Mouse (Mus musculus) embryonic facial prominence, embryonic 13.5 days (tissue): ENCODE measurements around the gene Kiss1. TPM values are rescaled to one million over a fixed set of nuclear protein-coding genes. Genes with fewer than 3 reads are reported as not detected.

Experiments used
- ATAC-seq: fragments of 200-750 bp; cut with Nextera tagmentation; 2 replicates; pipeline ENCODE4 v1.8.0; 2017; ENCODE audit warnings: low read depth; ENCODE audit not compliant: insufficient number of reproducible peaks, insufficient read depth, low FRiP score, low TSS enrichment
- H3K27ac ChIP-seq: fragments of 300-500 bp; sonication (generic); 2 replicates; pipeline ENCODE4 v1.5.1; 2015; ENCODE audit warnings: moderate library complexity, mild to moderate bottlenecking, inconsistent platforms
- H3K27me3 ChIP-seq: fragments of 300-500 bp; sonication (generic); 2 replicates; pipeline ENCODE4 v1.6.1; 2015; ENCODE audit warnings: mild to moderate bottlenecking, inconsistent platforms
- H3K36me3 ChIP-seq: fragments of 300-500 bp; sonication (generic); 2 replicates; pipeline ENCODE4 v1.6.1; 2015; ENCODE audit warnings: mild to moderate bottlenecking, inconsistent platforms
- H3K4me1 ChIP-seq: fragments of 300-500 bp; sonication (generic); 2 replicates; pipeline ENCODE4 v1.6.1; 2015; ENCODE audit warnings: inconsistent platforms
- H3K4me2 ChIP-seq: fragments of 300-500 bp; sonication (generic); 2 replicates; pipeline ENCODE4 v1.6.1; 2015; ENCODE audit warnings: moderate library complexity, mild to moderate bottlenecking, inconsistent platforms
- H3K4me3 ChIP-seq: fragments of 300-500 bp; sonication (generic); 2 replicates; pipeline ENCODE4 v1.5.1; 2015; ENCODE audit warnings: mild to moderate bottlenecking, inconsistent platforms
- H3K9ac ChIP-seq: fragments of 300-500 bp; sonication (generic); 2 replicates; pipeline ENCODE4 v1.6.1; 2015; ENCODE audit warnings: mild to moderate bottlenecking, inconsistent platforms
- H3K9me3 ChIP-seq: fragments of 300-500 bp; sonication (generic); 2 replicates; pipeline ENCODE4 v1.6.1; 2016; ENCODE audit warnings: inconsistent platforms
- WGBS: fragments of 180-500 bp; shearing (Covaris S2); methylation state at CpG from one replicate; pipeline ENCODE4 v1.1.7; 2015; ENCODE audit warnings: mixed read lengths; 5-methylcytosine and 5-hydroxymethylcytosine counted together
- polyA plus RNA-seq: library from polyadenylated mRNA; unstranded; fragments of >200 nt; fragmentation: Nextera tagmentation; extraction: Ambion mirVana; gene quantifications from 2 replicates; pipeline ENCODE4 v1.2.1, GENCODE M21; 2015

Gene Kiss1
- polyA plus RNA-seq, 1 experiment from 2014 or later: not detected

DNA sequence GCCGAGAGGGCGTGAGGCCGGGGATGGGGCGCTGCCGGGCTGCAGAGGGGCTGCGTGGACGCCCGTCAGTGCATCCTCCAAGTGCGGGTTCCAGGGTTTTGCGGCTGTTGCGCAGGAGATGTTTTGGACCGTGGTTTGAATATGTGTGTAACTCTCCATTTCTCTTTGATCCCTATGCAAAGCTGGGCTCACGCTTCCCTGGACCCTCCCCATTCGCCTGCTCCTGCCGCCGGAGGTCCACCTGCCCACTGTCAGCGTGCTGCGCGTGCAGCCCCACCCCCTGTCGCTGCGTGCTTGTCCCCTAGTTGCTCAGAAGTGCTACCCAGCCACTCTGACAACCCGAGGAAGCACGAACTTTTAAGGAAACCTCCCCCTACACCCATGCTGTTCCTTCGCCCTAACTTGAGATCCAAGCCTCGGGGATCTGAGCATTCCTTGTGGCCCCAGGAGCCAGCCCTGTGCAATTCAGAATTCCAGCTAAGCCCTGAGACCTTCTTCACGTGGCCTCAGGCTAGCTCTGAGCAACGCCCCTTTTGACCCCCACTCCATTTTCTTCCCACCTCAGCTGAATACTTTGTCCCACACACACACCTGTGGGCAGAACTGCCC lies 42.5 kb downstream of the Kiss1 start:
- H3K9ac ChIP-seq: peak overlapping the region; percentile 74
- peak overlapping the region; percentile 61 for H3K4me3 ChIP-seq
- H3K27me3 ChIP-seq: peaks cover 46% of the 10 kb centered on the region
- no peak overlapping the region for H3K27ac ChIP-seq
- WGBS: 3% methylated on average over 27 of the region's 27 CpGs
- 0 out of 2 replicates have a peak, but pooled peaks have one; percentile 1 for ATAC-seq
- peak overlapping the region; percentile 98 for H3K4me2 ChIP-seq
- H3K9me3 ChIP-seq: no peaks in the 10 kb centered on the region
- H3K36me3 ChIP-seq: no peaks in the 10 kb centered on the region
- H3K4me1 ChIP-seq: peaks cover 32% of the 10 kb centered on the region

DNA sequence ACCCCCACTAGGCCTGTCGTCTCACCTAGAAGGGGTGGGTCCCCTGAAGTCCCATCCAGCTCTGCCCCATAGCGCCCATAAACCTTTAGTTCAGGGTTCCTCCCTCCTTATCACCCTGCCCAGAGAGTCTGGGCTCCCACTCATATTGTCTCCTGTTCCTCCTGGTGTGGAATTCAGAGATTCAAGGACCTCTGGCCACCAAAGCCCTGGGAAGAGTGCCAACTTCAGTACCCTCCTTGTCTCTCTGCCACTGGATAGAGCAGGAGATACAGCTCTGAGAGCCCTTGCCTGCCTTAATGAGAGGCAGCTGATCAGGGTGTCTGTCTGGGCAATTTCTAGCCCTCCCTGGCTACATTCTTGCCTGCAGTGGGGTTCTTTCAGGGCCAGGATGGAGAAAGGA lies 43.2 kb downstream of the Kiss1 start:
- Histone ChIP-seq H3K27ac (no peak overlapping the region), H3K36me3 (no peaks in the 10 kb centered on the region), H3K27me3 (peaks cover 45% of the 10 kb centered on the region), H3K9ac (no peak overlapping the region), H3K4me1 (peaks cover 32% of the 10 kb centered on the region), H3K4me3 (no peak overlapping the region), H3K9me3 (no peaks in the 10 kb centered on the region), H3K4me2 (no peak overlapping the region)
- no peak for ATAC-seq
- 27% methylated on average over 2 of the region's 2 CpGs for WGBS

DNA sequence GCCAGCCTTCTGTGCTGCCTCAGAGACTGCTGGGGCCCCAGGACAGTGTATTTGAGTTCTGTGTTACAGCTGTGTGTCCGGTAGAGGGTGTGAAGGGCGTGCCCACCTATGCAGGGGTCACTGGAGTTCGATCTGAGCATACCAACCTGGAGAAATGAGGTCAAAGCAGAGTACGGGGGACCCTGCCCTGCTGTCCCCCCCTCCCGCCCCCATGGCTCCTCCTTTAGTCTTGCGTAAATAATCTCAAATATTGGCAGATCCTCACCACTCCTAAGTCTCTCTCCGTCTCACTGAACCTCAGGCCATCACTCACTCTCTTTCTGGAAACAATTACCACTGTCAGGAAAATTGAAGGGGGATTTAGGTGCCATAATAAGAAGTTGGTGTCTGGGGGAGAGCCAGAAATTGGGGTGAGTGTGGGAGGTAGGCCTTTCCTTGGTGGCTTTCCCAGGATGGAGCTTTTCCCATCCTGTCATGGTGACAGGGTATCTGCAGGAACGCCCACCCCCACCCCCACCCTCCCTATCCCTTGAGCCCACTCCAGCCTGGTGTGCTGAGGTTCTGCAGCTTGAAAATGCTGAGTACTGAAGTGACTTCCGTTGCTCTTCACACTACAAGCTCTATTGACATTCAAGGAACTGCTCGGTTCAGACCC lies 45.4 kb downstream of the Kiss1 start:
- WGBS: 34% methylated on average over 10 of the region's 10 CpGs
- Histone ChIP-seq H3K4me3 (no peak overlapping the region), H3K27me3 (peaks cover 45% of the 10 kb centered on the region)

DNA sequence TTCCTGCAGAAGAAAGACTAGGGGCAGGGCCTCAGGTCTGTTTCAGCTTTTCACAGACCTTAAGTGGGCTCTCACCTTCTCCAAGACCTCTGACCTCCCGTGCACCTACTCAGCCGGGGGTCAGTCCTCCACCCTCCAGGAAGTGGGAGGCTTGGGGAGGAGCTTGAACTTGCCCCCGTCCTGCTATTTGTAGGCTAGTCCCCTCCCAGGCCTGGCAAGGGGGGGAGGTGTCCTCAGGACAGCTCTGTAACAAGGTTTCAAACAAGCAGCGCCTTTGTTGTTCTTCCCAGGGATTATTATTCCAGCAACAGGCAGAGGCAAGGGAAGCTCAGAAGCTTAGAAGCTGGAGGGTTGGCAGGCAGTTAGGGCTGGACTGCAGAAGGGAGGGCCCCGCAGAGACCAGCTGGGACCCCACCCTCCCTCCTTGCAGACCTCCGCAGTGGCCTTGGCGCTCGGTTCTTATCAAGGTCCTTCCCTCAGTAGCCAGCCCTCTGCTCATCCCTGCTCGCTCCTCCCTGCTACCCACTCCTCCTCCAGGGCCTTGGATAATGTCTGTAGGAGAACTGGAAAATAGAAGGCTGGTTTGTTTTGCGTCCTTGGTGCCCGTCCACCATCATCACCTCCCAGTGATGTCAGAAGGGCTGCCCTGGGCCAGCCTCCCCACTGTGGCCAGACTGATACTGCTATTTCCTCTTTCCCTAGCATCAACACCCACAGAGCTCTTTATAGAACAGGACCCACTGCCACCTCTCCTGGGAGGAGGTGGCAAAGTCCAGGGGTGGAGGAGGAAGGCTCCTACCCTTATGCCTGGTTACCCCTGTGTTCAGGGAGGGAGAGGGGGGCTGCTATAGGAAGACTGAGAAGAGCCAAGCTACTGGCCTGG lies 46.2 kb downstream of the Kiss1 start:
- peak overlapping the region; percentile 29; the same call in 1 of the 2 replicates for H3K27ac ChIP-seq
- no peak overlapping the region for H3K4me3 ChIP-seq
- peaks cover 39% of the 10 kb centered on the region for H3K27me3 ChIP-seq
- H3K9me3 ChIP-seq: no peaks in the 10 kb centered on the region
- H3K9ac ChIP-seq: peak overlapping the region; percentile 52
- peak overlapping the region; percentile 7 for H3K4me2 ChIP-seq
- no peak for ATAC-seq
- H3K4me1 ChIP-seq: peaks cover 32% of the 10 kb centered on the region
- H3K36me3 ChIP-seq: no peaks in the 10 kb centered on the region
- 16% methylated on average over 11 of the region's 11 CpGs for WGBS

More for the DNA sequence above, 45.4 kb downstream of the Kiss1 start:
- Histone ChIP-seq H3K4me1 (peaks cover 32% of the 10 kb centered on the region), H3K27ac (0 out of 2 replicates have a peak overlapping the region, but pooled peaks have one; percentile 29), H3K9ac (no peak overlapping the region), H3K9me3 (no peaks in the 10 kb centered on the region), H3K36me3 (no peaks in the 10 kb centered on the region), H3K4me2 (peak overlapping the region; percentile 7; the same call in 1 of the 2 replicates)
- no peak for ATAC-seq

DNA sequence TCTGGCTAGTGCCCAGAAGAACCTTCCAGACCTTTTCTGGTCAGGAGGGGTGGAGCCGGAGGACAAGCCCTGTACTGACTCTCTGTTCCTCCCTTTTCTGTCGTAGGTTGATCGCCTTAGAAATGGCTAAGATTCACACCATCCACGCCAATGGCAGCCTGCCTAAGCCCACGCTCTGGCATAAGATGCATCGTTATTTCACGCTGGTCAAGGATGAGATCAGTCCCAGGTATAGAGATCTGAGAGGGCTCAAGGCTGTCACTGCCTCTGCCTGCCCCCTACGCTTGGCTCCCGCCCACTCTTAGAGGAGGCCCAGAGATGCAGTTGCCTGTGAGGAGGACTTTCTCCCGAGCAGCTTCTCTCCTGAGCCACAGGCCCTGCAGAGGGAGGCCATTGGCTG lies 47.0 kb downstream of the Kiss1 start:
- Histone ChIP-seq H3K4me3 (no peak overlapping the region), H3K4me2 (no peak overlapping the region), H3K27ac (no peak overlapping the region), H3K36me3 (no peaks in the 10 kb centered on the region), H3K27me3 (peaks cover 31% of the 10 kb centered on the region), H3K4me1 (peaks cover 27% of the 10 kb centered on the region), H3K9me3 (no peaks in the 10 kb centered on the region), H3K9ac (no peak overlapping the region)
- WGBS: 57% methylated on average over 10 of the region's 10 CpGs
- ATAC-seq: no peak

DNA sequence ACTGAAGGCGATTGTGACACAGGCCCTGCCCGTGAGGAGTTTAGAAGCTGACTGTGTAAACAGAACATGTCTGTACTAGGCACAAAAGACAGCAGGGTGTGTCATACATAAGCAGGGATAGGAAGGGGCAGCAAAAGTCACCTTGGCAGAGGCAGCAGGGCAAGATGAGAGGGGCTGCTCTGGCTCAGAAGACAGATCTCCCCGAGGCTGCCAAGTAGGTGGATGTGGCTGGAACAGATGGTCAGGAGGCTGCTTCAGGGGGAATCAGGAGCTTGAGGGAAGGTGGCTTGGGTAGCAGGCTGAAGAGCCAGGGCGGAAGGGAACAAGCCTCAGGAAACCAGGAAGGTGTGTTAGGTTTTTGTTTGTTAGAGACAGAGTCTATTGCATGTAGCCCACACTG lies 48.7 kb downstream of the Kiss1 start:
- Histone ChIP-seq H3K4me1 (peaks cover 15% of the 10 kb centered on the region), H3K27me3 (peaks cover 14% of the 10 kb centered on the region), H3K9ac (no peak overlapping the region), H3K4me2 (no peak overlapping the region), H3K27ac (no peak overlapping the region), H3K9me3 (no peaks in the 10 kb centered on the region), H3K36me3 (no peaks in the 10 kb centered on the region), H3K4me3 (no peak overlapping the region)
- 67% methylated on average over 4 of the region's 4 CpGs for WGBS
- no peak for ATAC-seq

DNA sequence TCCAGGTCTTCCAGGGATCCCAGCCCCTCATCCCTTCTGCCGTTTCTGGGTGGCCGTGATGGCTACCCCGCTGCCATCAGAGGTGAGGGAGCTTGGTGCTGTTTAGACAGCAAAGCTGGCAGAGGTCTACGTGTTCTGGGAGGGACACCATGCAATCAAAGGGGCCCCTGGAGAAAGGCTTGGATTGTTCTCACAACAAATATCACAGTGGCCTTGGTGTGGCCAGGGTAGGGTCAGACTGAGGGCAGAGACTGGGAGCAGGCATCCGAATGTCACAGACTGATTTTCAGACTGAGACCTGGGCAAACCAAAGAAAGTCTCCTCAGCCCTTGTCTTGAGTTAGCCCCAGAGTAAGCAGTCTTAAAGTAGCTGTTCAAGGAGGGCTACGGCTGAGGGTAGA lies 49.8 kb downstream of the Kiss1 start:
- Histone ChIP-seq H3K36me3 (no peaks in the 10 kb centered on the region), H3K4me1 (peaks cover 15% of the 10 kb centered on the region), H3K4me3 (no peak overlapping the region), H3K9ac (no peak overlapping the region), H3K4me2 (no peak overlapping the region), H3K9me3 (no peaks in the 10 kb centered on the region), H3K27me3 (0 out of 2 replicates have a peak, but pooled peaks cover 4% of the 10 kb centered on the region), H3K27ac (no peak overlapping the region)
- 86% methylated on average over 6 of the region's 6 CpGs for WGBS
- no peak for ATAC-seq

DNA sequence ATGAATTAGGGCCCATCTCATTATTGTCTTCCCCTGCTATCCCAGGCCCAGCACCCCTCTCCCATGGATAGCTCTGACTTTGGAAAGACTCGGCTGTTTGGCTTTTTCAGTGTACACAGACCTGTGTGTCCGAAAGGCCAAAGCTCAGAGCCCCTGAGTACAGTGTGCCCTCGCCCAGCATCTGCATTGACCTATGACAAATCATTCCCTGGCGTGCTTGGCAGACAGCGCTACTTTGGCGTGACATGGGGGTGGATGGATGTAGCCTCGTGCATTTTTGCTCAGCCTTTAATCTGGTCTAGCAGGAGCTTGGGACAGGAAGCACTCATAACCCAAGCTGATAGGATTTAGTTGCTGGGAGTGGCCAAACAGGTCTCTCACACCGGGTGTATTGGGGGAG lies 50.4 kb downstream of the Kiss1 start:
- Histone ChIP-seq H3K4me3 (no peak overlapping the region), H3K27me3 (no peaks in the 10 kb centered on the region), H3K36me3 (no peaks in the 10 kb centered on the region), H3K27ac (no peak overlapping the region), H3K4me1 (peaks cover 12% of the 10 kb centered on the region), H3K9me3 (no peaks in the 10 kb centered on the region), H3K9ac (no peak overlapping the region), H3K4me2 (no peak overlapping the region)
- ATAC-seq: no peak
- WGBS: 71% methylated on average over 8 of the region's 8 CpGs

DNA sequence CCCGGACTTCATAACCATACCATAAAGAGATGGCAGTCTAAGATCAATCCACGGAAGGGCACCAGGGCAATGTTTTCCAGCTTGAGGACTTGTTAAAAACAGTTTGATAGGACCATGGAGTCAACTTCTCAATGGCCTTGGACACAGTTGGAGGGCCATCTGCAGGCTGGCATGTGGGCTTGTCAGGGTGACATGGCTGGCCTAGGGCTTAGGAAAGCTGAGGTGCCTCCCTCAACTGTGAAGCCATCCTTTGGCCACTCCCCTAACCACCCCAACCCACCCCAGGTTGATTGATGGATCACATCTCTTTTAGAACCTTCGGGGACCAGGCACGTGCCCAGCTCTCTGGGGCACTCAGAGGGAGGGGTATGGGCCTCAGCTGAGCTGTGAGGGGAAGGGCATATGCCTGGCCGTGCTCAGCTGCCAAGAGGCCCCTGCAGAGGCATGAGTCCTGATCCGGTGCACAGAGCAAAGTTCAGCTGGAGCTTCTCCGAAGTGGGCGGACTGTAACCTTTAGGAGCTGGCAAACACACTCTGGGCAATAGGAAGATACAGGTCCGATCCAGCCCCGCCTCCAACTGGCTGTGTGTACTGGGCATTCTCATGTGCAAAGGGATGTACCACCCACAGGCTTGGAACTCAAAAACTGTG lies 54.1 kb downstream of the Kiss1 start:
- no peaks in the 10 kb centered on the region for H3K36me3 ChIP-seq
- 77% methylated on average over 10 of the region's 10 CpGs for WGBS
- H3K27me3 ChIP-seq: no peaks in the 10 kb centered on the region
- H3K9me3 ChIP-seq: no peaks in the 10 kb centered on the region
- no peak overlapping the region for H3K9ac ChIP-seq
- peaks cover 4% of the 10 kb centered on the region for H3K4me1 ChIP-seq
- no peak overlapping the region for H3K27ac ChIP-seq
- H3K4me3 ChIP-seq: no peak overlapping the region
- ATAC-seq: no peak
- no peak overlapping the region for H3K4me2 ChIP-seq

DNA sequence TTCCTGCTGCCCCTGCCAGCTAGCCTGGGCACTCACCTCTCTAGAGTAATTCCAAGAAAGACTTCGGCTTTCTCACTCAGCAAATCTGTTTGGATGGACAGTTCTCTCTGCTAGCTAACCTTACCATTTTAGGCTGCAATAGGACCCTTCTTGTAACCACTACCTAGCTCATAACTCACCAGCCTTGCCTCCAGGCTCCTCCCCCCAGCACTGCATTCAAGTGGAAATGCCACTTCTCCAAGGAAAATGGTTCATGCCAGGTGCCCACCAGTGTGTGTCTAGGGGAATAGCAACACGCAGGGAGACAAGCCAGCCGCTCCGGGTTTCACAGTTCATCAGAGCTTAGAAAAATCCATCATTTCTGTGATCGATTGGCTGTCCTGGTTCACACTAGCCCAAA lies 55.9 kb downstream of the Kiss1 start:
- peaks cover 4% of the 10 kb centered on the region for H3K4me1 ChIP-seq
- no peaks in the 10 kb centered on the region for H3K27me3 ChIP-seq
- no peak overlapping the region for H3K4me3 ChIP-seq
- no peak overlapping the region for H3K9ac ChIP-seq
- 84% methylated on average over 5 of the region's 5 CpGs for WGBS
- H3K36me3 ChIP-seq: no peaks in the 10 kb centered on the region
- no peak overlapping the region for H3K4me2 ChIP-seq
- no peak overlapping the region for H3K27ac ChIP-seq
- no peaks in the 10 kb centered on the region for H3K9me3 ChIP-seq
- ATAC-seq: no peak
